Mouse (Mus musculus) neural tube, embryonic 12.5 days (tissue): ENCODE results near the gene Ttc23. TPM values are rescaled to one million over a fixed set of nuclear protein-coding genes. Genes with fewer than 3 reads are reported as not detected.

Source experiments
- ATAC-seq: fragments of 200-750 bp; cut with Nextera tagmentation; 2 replicates; pipeline ENCODE4 v1.8.0; 2017; ENCODE audit warnings: low read depth, mild to moderate bottlenecking, moderate TSS enrichment, moderate library complexity; ENCODE audit not compliant: low FRiP score
- H3K27ac ChIP-seq: fragments of 300-500 bp; sonication (generic); 2 replicates; pipeline ENCODE4 v1.5.1; 2016
- H3K27me3 ChIP-seq: fragments of 300-500 bp; sonication (generic); replicated peaks from 2 replicates; pipeline ENCODE4 v1.6.1; 2016; ENCODE audit warnings: mild to moderate bottlenecking
- H3K36me3 ChIP-seq: fragments of 300-500 bp; sonication (generic); 2 replicates; pipeline ENCODE4 v1.6.1; 2016; ENCODE audit warnings: mild to moderate bottlenecking
- H3K4me1 ChIP-seq: fragments of 300-500 bp; sonication (generic); 2 replicates; pipeline ENCODE4 v1.6.1; 2016
- H3K4me2 ChIP-seq: fragments of 300-500 bp; sonication (generic); replicated peaks from 2 replicates; pipeline ENCODE4 v1.6.1; 2016; ENCODE audit warnings: mild to moderate bottlenecking
- H3K4me3 ChIP-seq: fragments of 300-500 bp; sonication (generic); 2 replicates; pipeline ENCODE4 v1.5.1; 2016
- H3K9ac ChIP-seq: fragments of 300-500 bp; sonication (generic); 2 replicates; pipeline ENCODE4 v1.6.1; 2016; ENCODE audit warnings: mild to moderate bottlenecking
- H3K9me3 ChIP-seq: fragments of 300-500 bp; sonication (generic); 2 replicates; pipeline ENCODE4 v1.6.1; 2016; ENCODE audit warnings: mild to moderate bottlenecking
- WGBS: fragments of 180-500 bp; shearing (Covaris S2); methylation state at CpG from one replicate; pipeline ENCODE4 v1.1.7; 2016; 5-methylcytosine and 5-hydroxymethylcytosine counted together
- polyA plus RNA-seq: library from polyadenylated mRNA; unstranded; fragments of >200 nt; fragmentation: Nextera tagmentation; extraction: Ambion mirVana; gene quantifications from 2 replicates; pipeline ENCODE4 v1.2.1, GENCODE M21; 2016

Gene Ttc23
- polyA plus RNA-seq, 1 experiment from 2014 or later = 23.7 TPM

DNA sequence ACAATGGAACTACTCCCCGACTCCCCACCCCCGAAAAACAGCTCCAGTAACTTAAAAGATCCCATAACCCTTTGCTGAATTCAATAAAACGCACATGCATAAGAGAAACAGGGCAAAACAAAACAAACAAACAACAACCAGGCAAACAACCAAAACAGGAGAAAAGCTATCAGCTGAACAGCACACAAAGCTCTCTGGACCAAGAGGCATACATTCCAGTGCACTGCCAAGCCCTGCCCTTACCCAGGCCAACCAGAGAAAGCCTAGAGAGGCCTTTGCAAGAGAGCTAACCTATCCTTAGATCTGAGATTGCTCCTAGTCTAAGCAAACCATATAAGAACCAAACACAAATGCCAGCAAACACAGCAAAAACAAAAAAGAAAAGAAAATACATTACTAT is 25.1 kb upstream of the Ttc23 start:
- Histone ChIP-seq H3K9me3 (no peaks in the 10 kb centered on the region), H3K36me3 (peaks cover 6% of the 10 kb centered on the region; the same call in 1 of the 2 replicates), H3K27ac (no peak overlapping the region), H3K9ac (no peak overlapping the region), H3K4me1 (no peaks in the 10 kb centered on the region), H3K4me3 (no peak overlapping the region), H3K27me3 (no peaks in the 10 kb centered on the region), H3K4me2 (no peak overlapping the region)
- 69% methylated on average over 3 of the region's 3 CpGs for WGBS
- no peak for ATAC-seq

DNA sequence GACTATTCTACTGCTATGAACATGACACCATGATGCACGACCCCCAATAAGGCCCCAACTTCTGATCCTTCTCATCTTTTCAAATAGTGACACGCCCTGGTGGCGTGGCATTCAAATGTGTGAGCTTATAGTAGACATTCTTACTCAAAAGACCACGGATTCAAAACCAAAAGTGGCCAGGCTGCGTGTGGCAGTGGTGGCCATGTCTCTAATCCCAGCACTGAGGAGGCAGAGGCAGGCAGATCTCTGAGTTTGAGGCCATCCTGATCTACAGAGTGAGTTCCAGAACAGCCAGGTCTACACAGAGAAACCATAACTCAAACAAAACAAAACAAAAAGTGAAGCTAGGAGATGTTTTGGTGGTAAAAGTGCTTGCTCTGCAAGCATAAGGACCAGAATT is 20.5 kb upstream of the Ttc23 start:
- no peak for ATAC-seq
- H3K27ac ChIP-seq = no peak overlapping the region
- WGBS = 90% methylated on average over 5 of the region's 5 CpGs
- no peaks in the 10 kb centered on the region for H3K4me1 ChIP-seq
- no peak overlapping the region for H3K9ac ChIP-seq
- no peak overlapping the region for H3K4me3 ChIP-seq
- no peaks in the 10 kb centered on the region for H3K27me3 ChIP-seq
- no peak overlapping the region for H3K4me2 ChIP-seq
- H3K9me3 ChIP-seq = no peaks in the 10 kb centered on the region
- peaks cover 7% of the 10 kb centered on the region; the same call in 1 of the 2 replicates for H3K36me3 ChIP-seq

DNA sequence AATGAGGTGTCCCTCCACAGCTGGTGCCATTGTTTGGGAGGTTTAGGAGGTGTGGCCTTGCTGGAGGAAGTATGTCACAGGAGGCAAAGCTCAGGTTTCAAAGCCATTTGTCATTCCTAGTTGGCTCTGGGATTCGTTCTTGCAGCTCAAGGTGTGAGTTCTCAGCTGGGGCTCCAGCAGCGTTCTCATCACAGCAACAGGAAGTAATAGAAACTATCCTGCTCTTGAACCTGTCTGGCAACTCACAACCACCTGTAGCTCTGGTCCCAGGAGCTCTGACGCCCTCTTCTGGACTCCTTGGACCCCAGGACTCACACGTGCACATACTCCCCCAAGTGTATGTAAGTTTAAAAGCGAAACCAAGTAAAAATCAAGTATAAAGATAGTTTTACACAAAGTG is 17.5 kb upstream of the Ttc23 start:
- 43% methylated on average over 5 of the region's 5 CpGs for WGBS

DNA sequence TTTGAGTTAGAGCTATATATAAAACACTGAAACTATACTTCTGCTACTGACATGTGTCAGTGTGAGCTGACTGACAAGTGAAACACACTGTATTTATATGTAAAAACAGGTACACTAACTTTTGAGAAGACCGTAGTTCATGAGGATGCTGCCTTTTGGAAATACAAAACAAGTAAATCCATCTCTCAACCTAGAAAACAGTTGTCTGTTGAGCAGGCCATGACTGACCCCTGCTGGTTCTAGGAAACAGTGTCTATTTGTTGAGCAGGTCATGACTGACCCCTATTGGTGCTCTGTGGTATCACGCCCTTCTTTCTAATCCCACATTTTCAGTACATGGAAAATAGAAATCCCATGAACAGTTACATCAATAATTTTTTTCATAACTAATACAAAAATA is 16.4 kb upstream of the Ttc23 start:
- Histone ChIP-seq H3K4me2 (no peak overlapping the region), H3K36me3 (peaks cover 12% of the 10 kb centered on the region; the same call in 1 of the 2 replicates), H3K27ac (no peak overlapping the region), H3K4me1 (no peaks in the 10 kb centered on the region), H3K4me3 (no peak overlapping the region), H3K27me3 (no peaks in the 10 kb centered on the region), H3K9me3 (peaks cover 4% of the 10 kb centered on the region; the same call in 1 of the 2 replicates), H3K9ac (no peak overlapping the region)
- 25% methylated on average over 2 of the region's 2 CpGs for WGBS
- no peak; the same call in 1 of the 2 replicates for ATAC-seq

More for the DNA sequence above, 17.5 kb upstream of the Ttc23 start:
- Histone ChIP-seq H3K9ac (no peak overlapping the region), H3K9me3 (peaks cover 4% of the 10 kb centered on the region; the same call in 1 of the 2 replicates), H3K4me3 (no peak overlapping the region), H3K4me2 (no peak overlapping the region), H3K36me3 (peaks cover 12% of the 10 kb centered on the region; the same call in 1 of the 2 replicates), H3K27me3 (no peaks in the 10 kb centered on the region), H3K4me1 (no peaks in the 10 kb centered on the region), H3K27ac (no peak overlapping the region)
- ATAC-seq = no peak

DNA sequence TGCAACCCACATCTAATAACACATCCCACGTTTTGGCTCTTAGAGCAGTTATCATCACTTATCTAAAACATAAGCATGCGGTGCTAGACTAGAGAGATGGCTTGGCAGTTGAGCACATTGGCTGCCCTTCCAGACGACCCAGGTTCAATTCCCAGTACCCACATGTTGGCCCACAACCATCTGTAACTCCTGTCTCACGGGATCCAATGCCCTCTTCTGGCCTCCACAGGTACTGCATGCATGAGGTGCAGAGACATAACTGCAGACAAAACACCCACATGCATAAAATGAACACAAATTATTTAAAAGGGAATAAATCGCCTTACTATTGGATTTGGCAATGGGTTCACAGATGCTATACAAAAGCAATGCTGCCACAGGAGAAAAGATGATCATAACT is 14.8 kb upstream of the Ttc23 start:
- Histone ChIP-seq H3K4me3 (no peak overlapping the region), H3K27me3 (no peaks in the 10 kb centered on the region), H3K36me3 (peaks cover 9% of the 10 kb centered on the region; the same call in 1 of the 2 replicates), H3K9me3 (peaks cover 4% of the 10 kb centered on the region; the same call in 1 of the 2 replicates), H3K9ac (no peak overlapping the region), H3K4me1 (no peaks in the 10 kb centered on the region), H3K4me2 (no peak overlapping the region), H3K27ac (no peak overlapping the region)
- 84% methylated on average over 5 of the region's 5 CpGs for WGBS
- no peak for ATAC-seq

DNA sequence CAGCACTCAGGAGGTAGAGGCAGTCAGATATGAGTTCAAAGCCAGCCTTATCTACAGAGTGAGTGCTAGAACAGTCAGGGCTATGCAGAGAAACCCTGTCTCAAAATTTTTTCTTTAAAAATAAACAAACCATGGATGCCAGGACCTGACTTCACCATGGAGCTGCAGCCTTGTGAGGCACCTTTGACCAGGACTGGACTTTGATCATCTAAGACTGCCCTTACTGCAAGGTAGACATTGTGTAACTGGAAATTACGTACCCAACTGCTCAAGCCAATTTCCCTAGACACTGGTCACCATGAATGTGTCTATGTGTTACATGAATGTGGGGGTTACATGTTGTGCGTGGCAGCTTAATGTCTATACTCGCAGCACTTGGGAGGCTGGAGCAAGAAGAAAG is 13.0 kb upstream of the Ttc23 start:
- no peak overlapping the region for H3K9ac ChIP-seq
- H3K9me3 ChIP-seq = peaks cover 4% of the 10 kb centered on the region; the same call in 1 of the 2 replicates
- no peaks in the 10 kb centered on the region for H3K4me1 ChIP-seq
- H3K27ac ChIP-seq = no peak overlapping the region
- peaks cover 12% of the 10 kb centered on the region; the same call in 1 of the 2 replicates for H3K36me3 ChIP-seq
- no peak for ATAC-seq
- WGBS = 92% methylated on average over 3 of the region's 3 CpGs
- H3K27me3 ChIP-seq = no peaks in the 10 kb centered on the region
- no peak overlapping the region for H3K4me3 ChIP-seq
- no peak overlapping the region for H3K4me2 ChIP-seq

DNA sequence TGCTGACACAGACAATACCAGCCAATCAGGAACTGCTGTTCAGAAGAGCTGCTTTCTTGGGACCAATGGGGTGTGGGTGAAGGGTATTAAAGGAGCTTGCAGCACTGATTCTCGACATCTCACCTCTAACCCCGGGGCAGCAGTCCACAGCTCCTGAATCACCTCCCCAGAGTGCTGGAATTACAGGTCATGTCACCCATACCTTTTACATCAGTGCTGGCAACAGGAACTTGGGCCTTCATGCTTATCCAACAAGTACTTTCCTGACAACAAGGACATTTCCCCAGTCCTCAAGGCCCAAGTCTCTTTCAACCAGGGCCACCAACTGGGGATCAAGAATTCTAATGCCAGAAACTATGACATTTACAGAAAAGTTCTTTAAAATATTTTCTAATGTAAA is 11.0 kb upstream of the Ttc23 start:
- Histone ChIP-seq H3K4me3 (no peak overlapping the region), H3K27ac (no peak overlapping the region), H3K4me2 (no peak overlapping the region), H3K27me3 (no peaks in the 10 kb centered on the region), H3K9me3 (peaks cover 4% of the 10 kb centered on the region; the same call in 1 of the 2 replicates), H3K36me3 (peaks cover 21% of the 10 kb centered on the region; the same call in 1 of the 2 replicates), H3K4me1 (no peaks in the 10 kb centered on the region), H3K9ac (no peak overlapping the region)
- WGBS = 71% methylated on average over 2 of the region's 2 CpGs
- ATAC-seq = no peak

DNA sequence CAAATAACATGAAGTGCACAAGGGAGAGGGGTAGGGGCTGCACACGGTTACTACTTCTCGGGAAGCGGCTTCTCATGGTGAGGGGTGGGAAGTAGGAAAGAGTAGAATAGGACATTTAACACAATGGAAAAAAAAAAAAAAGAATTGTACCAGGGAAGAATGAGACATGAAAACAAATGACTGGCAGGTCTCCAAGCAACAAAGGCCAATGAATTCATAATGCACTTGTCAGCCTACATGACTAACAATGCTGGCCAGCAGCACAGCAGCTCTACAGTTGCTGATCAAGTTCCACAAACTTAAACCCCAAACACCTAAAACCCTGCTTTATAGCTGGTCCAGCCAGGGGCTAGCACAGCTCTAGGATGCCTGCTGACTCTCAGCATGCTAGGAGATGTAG is 8.2 kb upstream of the Ttc23 start:
- Histone ChIP-seq H3K9me3 (no peaks in the 10 kb centered on the region), H3K36me3 (peaks cover 16% of the 10 kb centered on the region; the same call in 1 of the 2 replicates), H3K4me3 (no peak overlapping the region), H3K4me1 (peaks cover 4% of the 10 kb centered on the region; the same call in 1 of the 2 replicates), H3K27ac (no peak overlapping the region), H3K9ac (no peak overlapping the region), H3K4me2 (no peak overlapping the region), H3K27me3 (no peaks in the 10 kb centered on the region)
- ATAC-seq = no peak
- 74% methylated on average over 3 of the region's 3 CpGs for WGBS

DNA sequence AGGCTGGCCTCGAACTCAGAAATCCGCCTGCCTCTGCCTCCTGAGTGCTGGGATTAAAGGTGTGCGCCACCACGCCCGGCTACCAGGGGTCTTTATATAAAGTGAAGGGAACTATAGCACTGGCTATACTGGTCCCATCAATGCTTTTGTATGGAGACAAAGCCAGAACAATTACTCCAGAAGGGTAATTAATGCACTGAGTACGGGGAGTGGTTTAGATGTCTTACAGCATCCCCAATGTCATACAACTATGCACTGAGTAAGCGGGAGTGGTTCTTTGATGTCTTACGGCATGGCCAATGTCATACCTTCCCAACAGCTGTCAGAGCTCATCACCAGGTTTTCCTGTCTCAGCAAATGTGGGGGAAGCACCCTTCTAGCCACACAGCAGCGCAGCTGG is 4.3 kb upstream of the Ttc23 start:
- H3K36me3 ChIP-seq = peaks cover 11% of the 10 kb centered on the region; the same call in 1 of the 2 replicates
- no peak for ATAC-seq
- H3K9ac ChIP-seq = no peak overlapping the region
- peaks cover 15% of the 10 kb centered on the region for H3K4me1 ChIP-seq
- no peak overlapping the region for H3K4me2 ChIP-seq
- 93% methylated on average over 9 of the region's 9 CpGs for WGBS
- H3K27me3 ChIP-seq = no peaks in the 10 kb centered on the region
- no peaks in the 10 kb centered on the region for H3K9me3 ChIP-seq
- no peak overlapping the region for H3K4me3 ChIP-seq
- no peak overlapping the region for H3K27ac ChIP-seq

DNA sequence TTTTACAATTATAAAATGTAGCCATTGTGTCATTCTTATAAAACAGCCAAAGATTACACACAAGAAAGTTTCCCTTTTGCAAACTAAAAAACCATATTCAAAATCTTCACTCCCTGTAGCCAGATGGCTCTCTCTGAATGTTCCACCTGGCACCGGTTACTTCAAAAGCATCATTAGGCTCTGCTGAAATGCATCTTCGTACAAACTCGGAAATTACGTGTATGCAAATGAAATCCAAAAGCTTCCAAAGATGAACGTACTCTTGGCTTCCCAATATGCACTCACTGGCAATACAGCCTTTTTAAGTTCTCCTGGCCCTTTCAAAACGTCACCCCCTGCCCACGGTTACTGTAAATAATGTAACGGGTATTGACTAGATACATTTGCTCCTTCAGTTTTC is 2.9 kb upstream of the Ttc23 start:
- peaks cover 9% of the 10 kb centered on the region; the same call in 1 of the 2 replicates for H3K36me3 ChIP-seq
- H3K27me3 ChIP-seq = no peaks in the 10 kb centered on the region
- no peaks in the 10 kb centered on the region for H3K9me3 ChIP-seq
- H3K4me1 ChIP-seq = peaks cover 18% of the 10 kb centered on the region
- peak overlapping the region; percentile 60 for H3K4me2 ChIP-seq
- H3K27ac ChIP-seq = no peak overlapping the region
- no peak for ATAC-seq
- WGBS = 51% methylated on average over 8 of the region's 8 CpGs
- peak overlapping the region; percentile 64 for H3K4me3 ChIP-seq
- peak overlapping the region; percentile 75; the same call in 1 of the 2 replicates for H3K9ac ChIP-seq

DNA sequence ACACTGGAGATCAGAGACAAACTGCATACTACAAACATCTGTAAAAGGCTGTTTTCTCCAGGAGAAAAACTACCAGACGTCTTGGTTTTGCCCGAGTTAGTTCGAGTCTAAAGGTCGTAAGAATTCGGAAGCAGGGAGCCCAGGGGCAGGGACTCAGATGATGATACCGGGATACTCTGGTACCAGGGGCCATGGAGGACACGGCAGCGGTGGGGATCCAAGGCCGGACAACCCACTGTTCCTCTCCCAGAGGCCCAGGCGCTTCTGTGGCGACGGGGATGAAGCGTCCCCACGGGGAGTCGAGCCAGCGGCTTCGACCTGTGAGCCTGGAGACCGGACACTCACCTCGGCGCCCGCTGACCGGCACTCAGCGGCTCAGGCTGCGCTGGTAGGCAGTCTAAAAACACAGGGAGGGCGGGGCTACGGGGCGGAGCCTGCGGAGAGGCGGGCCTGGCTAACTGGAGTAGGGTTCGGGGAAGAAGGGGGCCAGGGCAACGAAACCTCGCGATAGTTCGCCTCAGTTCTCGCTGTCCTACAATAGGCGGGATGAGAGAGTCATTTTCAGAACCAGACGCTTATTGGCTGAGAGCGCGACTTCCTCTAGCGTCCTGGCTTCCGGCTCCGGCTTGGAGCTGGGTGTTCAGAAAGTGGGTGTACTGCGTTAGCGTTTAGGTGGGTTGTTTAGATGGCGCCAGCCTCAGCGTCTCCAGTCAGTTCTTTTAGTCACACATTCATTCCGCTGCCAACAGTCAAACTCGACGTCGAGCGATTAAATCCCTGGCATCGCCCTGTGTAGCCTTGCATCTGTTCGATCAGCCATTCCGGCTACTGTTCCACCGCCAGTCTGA is 2.2 kb upstream of the Ttc23 start, which contains the start of gene Lrrc28:
TSS of gene Lrrc28 (minus strand) at position 436 of the 848 bp plus-strand sequence.
- WGBS = under 1% methylated on average over 55 of the region's 55 CpGs
- peaks cover 25% of the 10 kb centered on the region for H3K4me1 ChIP-seq
- peak within 1 kb of the TSS; percentile 60 for H3K4me2 ChIP-seq
- H3K27me3 ChIP-seq = no peaks in the 10 kb centered on the region
- peaks cover 9% of the 10 kb centered on the region; the same call in 1 of the 2 replicates for H3K36me3 ChIP-seq
- H3K9me3 ChIP-seq = no peaks in the 10 kb centered on the region
- peak within 1 kb of the TSS; percentile 75 for H3K9ac ChIP-seq
- H3K27ac ChIP-seq = peak within 1 kb of the TSS; percentile 72
- peak; percentile 98 for ATAC-seq
- peak within 1 kb of the TSS; percentile 64 for H3K4me3 ChIP-seq

DNA sequence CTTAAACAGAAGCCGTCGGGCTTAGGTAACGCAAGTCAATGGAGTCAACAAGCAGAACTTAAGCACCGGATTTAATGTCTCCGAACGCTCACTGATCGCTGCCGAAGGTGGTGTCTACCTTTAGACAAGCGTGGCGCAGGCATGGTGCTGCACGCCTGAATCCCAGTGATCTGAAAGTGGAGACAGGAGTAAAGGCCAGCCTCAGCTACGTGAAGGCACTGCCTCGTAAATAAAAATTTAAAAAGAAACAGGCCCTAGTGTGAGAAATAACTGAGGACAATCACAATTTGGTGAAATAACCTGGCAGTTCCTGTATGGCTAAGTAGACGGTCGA is 1.6 kb upstream of the Ttc23 start:
- H3K27me3 ChIP-seq = no peaks in the 10 kb centered on the region
- H3K4me2 ChIP-seq = peak overlapping the region; percentile 60
- H3K4me1 ChIP-seq = peaks cover 26% of the 10 kb centered on the region
- peak overlapping the region; percentile 72 for H3K27ac ChIP-seq
- no peaks in the 10 kb centered on the region for H3K9me3 ChIP-seq
- H3K9ac ChIP-seq = peak overlapping the region; percentile 59
- ATAC-seq = no peak
- H3K36me3 ChIP-seq = peaks cover 5% of the 10 kb centered on the region; the same call in 1 of the 2 replicates
- H3K4me3 ChIP-seq = peak overlapping the region; percentile 64
- WGBS = under 1% methylated on average over 15 of the region's 15 CpGs
